Mouse (Mus musculus): ENCODE data around the gene Cyp4a12a.
"Not testable (repeated sequence)": the region's sequence is repeated elsewhere in the genome, so short reads cannot be mapped to it uniquely, and the experiment has no call there.

Gene Cyp4a12a

DNA sequence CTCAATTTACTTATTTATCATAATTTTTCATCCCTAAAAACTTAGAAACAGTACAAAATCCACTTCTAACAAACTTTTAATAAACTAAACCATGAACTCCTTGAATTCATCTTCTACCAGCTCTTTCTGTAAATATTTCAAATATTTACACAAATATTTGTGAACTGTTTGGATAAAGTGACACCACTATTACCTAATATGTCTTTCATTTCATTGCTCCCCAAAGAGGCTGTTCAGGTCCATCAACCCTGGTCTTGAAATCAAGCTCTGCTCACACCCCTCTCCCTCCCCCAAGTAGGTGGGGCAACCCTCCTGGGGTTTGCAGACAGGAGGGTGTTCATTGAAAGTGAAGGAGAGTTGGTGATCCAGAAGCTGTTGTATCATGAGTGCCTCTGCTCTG, at the start of gene Cyp4a12a:
TSS of gene Cyp4a12a (plus strand) at position 301 of the 400 bp plus-strand sequence.
- not testable (repeated sequence) for DNase-seq (ENCODE audit: low spot score in 2 of 2)

DNA sequence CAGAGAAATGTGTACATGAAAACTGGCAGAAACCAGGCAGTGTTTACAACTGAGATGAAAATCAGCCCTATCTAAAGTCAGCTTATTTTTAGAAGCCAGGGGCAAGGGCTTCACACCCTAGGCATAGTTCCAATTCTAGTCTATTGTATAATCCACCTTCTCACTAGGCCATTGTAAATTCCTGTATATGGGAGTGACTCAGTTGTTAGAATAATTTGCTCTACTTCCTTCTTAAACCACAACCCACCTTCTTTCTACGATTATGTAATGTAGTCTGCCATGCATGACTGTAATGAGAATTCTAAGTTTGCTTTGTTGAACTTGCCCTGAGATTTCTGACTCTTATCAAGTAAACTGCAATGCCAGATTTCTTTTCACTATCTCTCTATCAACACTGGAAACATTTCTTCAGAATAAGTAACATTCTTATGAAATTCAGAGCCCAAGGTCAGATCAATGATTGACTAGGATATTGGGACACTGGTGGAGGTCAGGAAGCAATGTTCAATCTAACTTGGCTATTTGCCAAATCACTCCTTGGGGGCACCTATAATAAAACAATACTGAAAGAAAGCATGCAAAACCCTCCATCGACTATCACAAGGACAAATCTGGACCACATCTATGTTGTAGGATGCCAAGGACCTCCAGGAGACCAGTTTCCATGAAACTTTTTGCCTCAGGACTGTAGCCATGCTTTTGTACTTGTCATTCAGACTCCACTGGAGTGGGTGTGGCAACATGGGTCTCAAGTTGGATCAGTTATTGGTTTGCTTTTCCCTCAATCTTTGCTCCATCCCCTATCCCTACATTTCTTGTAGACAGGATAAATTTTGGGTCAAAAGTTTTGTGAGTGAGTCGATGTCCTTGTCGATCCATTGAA, 33.9 kb upstream of the Cyp4a12a start:
- not testable (repeated sequence) for DNase-seq (ENCODE audit: low spot score in 2 of 2)

DNA sequence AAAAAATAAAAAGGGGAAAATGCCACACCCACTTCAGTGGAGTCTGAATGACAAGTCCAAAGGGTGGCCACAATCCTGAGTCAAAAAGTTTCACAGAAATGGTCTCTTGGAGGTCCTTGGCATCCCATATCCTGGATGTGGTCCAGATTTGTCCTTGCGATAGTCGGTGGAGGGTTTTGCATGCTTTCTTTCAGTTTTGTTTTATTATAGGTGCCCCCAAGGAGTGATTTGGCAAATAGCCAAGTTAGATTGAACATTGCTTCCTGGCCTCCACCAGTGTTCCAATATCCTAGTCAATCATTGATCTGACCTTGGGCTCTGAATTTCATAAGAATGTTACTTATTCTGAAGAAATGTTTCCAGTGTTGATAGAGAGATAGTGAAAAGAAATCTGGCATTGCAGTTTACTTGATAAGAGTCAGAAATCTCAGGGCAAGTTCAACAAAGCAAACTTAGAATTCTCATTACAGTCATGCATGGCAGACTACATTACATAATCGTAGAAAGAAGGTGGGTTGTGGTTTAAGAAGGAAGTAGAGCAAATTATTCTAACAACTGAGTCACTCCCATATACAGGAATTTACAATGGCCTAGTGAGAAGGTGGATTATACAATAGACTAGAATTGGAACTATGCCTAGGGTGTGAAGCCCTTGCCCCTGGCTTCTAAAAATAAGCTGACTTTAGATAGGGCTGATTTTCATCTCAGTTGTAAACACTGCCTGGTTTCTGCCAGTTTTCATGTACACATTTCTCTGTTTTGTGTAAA, 20.4 kb upstream of the Cyp4a12a start:
- not testable (repeated sequence) for DNase-seq (ENCODE audit: low spot score in 2 of 2)

DNA sequence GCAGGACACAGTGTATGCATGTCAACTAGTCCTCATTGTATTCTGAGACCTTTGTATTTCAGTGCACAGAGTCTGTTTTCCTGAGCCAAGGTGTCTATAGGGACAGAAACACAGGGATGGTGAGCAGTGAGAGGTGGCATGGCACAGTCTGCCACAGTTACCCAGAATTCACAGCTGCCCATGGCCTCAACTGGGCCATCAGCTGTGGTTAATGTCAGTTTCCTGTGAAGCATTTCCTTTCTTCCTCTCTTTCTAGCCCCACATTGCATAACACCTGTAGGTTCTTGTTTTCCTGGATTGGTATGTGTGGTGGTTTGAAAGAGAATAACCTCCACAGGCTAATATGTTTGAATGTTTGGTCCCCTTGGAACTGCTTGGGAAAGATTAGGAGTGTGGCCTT, 18.5 kb upstream of the Cyp4a12a start:
- DNase-seq (ENCODE audit: low spot score in 2 of 2): no peak

DNA sequence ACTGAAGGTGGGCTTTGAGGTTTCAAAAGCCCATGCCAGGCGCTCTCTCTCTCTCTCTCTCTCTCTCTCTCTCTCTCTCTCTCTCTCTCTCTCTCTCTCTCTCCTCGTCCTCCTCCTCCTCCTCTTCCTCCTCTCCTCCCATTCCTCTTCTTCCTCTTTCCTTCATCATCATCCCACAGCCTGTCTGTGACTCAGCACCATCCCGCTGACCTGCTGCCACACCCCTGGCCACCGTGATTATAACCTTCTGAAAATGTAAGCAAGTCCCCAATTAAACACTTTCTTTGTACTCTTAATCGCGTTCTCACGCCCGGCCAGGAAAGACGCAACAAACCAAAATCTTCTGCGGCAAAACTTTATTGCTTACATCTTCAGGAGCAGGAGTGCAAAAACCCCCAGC, 18.1 kb upstream of the Cyp4a12a start:
- DNase-seq (ENCODE audit: low spot score in 2 of 2): not testable (repeated sequence)

DNA sequence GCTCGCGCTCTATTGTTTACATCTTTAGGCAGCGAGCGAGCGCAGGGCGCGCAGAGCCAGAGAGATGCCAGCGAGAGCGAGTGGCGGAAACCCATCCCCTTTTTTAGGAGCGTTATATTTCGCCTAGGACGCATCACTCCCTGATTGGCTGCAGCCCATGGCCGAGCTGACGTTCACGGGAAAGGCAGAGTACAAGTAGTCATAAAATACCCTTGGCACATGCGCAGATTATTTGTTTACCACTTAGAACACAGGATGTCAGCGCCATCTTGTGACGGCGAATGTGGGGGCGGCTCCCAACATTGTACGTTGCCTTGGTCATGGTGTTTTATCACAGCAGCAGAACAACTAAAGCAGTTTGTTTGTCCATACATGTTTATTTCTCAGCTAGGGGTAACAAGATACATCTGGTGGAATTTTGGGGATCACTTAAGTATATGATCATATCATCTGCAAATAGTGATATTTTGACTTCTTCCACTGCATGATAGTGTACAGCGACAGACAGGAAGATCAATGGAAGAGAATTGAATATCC, 17.5 kb upstream of the Cyp4a12a start:
- not testable (repeated sequence) for DNase-seq (ENCODE audit: low spot score in 2 of 2)

DNA sequence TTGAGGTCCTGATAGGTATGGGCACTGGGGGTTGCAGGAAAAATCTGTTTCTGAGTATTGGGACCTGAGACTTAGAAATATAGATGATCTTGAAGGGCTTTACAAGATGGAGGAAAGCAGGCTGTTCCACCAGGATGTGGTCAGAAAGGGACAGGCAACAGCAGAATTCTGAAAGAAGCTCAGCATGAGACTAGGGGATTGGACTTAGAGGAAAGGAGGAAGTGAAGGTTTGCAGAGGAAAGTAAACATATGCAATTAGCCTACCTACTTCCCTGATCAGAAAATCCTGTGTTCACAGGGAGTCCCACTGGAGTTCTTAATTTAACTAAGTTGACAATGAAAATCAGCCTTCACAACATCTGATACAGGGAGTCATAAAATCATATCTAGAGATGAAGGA, 26.9 kb downstream of the Cyp4a12a start:
- DNase-seq (ENCODE audit: low spot score in 2 of 2): not testable (repeated sequence)

DNA sequence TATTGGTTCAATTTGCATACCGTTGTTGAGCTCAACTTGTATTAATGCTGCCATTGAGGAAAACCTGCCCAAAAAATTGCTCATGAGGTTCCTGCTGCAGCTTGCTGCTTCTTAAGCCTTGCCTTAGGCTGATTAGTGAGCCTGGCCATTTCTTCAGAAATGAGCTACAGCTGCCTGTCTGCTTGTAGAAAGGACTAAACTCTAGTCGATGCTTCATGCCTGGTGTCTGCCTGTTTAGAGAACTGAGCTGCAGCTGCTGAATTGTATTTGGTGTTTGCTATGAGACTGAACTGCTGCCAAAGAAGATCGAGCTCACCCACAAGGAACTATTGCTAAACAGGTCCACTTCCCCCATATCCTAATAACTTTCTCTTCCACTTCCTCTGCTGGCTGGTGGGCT, 66.8 kb downstream of the Cyp4a12a start:
- not testable (repeated sequence) for DNase-seq (ENCODE audit: low spot score in 2 of 2)

DNA sequence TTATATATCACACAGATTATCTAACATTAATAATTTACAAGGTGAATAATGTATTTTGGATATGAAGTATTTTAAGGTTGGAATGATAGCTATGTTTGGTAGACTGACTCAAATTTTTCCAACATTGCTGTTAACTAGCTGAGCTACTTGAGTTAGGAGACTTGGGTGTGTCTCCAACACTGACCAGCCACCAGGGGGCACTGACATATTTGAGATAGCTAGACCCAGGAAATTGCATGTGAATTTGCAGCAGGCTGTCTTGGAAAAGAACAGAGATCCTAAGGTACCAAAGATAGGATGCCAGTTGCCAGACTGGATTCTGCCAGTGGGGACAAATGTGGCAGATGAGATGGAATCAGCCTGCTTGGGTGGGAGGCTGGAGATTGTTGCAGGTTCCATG, 69.2 kb downstream of the Cyp4a12a start:
- DNase-seq (ENCODE audit: low spot score in 2 of 2): not testable (repeated sequence)
